Mouse (Mus musculus) layer of hippocampus, adult 9-11 months (tissue): Measurements from ENCODE around the gene Sumo1.
A peak's percentile ranks its signal among the peaks of the same experiment; 100 is the strongest.

Source experiments
- DNase-seq: peaks from one replicate; pipeline ENCODE4 v3.0.0; 2022

Gene Sumo1

DNA sequence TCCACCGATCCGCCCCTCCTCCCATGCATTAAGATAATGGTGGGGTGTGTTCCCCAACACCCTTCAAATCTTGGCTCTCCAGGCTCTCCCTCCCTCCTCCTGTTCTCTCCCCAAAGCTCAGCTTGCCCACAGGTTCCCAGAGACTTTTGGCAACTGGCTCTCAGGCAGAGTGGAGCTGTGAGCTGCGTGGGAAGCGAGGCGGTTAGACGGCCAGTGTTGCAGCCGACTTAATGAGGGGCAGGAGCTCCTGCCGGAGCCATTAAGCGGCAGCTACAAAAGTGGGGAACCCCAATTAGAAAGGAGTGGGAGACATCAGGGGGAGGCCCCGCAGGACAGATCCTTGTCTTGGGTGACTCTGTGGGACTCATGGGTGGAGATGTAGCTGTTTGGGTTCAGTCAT lies 78.3 kb downstream of the Sumo1 start:
- peak; percentile 29 for DNase-seq

DNA sequence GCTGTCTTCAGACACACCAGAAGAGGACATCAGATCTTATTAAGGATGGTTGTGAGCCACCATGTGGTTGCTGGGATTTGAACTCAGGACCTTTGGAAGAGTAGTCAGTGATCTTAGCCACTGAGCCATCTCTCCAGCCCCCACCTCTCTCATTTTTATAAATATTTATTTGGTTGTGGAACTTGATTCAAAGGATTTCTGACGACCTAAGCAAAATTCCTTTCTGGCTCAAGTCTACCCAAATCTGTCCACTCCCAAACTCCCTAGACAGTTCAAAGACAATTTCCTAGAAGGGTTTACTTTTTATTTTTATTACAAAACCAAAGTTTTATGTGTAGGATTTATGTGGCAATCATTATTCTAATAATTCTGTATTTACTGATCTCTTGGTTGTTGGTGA lies 81.4 kb downstream of the Sumo1 start:
- no peak for DNase-seq

DNA sequence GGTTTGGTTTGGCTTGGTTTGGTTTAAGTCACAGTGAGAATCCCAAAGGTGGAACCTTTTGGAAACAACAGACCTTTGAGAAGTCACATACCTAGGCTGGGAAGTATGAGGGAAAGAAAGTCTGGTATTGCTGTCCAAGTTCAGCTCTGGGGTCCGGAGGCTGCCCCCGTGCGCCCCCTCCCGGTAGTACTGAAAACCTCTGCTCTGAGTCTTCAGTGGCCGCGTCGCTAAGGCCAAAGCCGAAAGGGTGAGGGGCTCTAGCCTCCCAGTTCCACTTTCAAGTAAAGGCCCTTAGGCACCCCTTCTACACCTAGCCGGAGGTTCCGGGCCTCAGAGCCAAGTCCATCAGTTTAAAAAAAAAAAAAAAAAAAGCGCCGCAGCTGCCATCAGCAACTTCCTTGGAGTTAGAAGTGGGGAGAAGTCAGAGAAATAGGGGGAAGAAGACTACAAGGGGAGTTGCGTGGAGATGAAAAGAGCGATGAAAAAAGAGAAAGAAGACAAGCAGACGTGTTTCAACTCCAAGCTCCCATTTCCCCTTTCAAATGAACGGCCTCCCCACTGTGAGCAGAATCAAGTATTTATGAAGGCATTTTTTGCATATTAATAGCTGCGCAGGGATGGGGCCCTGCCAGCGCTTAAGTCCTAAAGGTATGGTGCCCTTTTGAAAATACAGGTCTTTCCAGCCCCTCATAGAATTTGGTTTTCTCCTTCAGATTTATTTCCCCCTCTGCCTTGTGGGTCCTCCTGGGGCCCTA lies 85.8 kb downstream of the Sumo1 start:
- peak; percentile 26 for DNase-seq

DNA sequence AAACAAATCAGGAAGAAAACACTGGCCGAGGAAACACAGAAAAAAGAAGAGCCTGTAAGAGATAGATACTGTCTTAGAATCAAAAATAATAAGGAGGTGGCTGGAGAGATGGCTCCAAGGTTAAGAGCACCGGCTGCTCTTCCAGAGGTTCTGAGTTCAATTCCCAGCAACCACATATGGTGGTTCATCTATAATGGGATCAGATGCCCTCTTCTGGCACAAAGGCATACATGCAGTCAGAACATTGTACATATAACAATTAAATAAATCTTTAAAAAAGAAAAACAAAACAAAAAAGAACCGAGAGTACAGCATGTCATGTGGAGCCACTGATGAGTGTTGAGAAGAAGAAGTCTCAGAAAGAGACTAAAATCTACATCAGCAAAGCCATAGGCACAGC lies 89.8 kb downstream of the Sumo1 start:
- no peak for DNase-seq

GRCm38 (mm10) chr1:59580131-59580751 lies 90.4 kb downstream of the Sumo1 start:
- no peak for DNase-seq

- DNase-seq = no peak
Observed at GRCm38 (mm10) chr1:59579327-59579726, 91.3 kb downstream of the Sumo1 start.

- no peak for DNase-seq
Observed at GRCm38 (mm10) chr1:59578770-59579169, 91.9 kb downstream of the Sumo1 start.

DNA sequence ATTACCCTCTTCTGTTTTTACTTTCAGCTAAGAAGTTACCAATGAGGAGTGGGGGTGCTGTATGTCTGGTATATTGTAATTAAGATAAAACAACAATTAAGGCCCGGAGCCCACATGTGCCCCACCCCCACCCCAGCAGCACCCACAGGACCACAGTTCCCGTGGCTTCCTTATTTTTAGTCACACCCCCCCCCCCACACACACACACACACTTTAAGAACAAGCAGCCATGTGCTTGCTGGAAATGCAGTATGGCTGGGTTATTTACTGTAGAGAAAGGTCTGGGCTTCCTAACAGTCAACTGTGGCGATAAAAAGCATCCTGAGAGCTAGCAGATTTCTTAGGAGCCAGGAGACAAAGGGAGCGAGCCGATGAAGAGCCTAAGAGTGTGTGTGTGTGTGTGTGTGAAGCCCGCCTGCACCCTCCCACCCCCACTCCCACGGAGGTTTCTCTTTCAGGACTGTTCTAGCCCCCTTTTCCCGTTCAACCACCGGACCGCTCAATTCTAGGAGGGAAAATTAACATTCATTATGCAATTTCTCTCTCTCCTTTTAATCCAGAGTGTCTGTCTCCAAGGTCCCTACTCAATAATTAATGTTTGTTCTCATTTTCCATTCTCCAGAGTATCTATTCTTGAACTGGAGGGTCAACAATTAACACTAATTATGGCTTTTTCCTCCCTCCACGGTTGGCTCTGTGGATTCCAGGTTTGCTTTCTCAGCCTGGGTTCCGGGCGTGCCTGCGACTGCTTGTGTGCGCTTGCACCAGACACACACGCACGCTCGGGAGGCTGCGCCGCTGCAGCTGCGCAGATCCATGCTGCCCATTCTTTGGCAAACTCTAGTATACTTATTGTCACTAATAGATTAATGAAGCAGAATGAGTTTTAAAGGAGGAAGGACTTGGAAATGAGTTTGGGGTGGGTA lies 96.1 kb downstream of the Sumo1 start:
- peak; percentile 31 for DNase-seq

DNA sequence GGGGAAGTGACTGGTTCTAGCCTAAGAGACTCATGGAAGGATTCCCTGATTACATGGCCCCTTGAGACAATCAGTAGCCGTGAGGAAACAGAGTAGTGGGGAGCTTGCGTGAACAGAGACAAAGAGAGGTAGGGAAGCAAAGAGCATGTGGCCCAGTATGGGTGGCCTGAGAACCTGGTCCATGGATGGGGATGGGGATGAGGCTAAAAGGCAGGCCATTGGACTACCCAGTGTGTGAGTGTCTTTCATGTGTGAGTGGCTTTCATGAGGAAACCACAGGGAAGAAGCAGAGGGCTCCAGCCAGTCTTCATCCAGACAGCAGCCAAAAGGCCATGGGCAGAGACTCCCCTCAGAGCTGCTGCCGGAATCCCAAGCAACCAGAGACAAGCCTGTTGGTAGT lies 96.8 kb downstream of the Sumo1 start:
- no peak for DNase-seq

GRCm38 (mm10) chr1:59571502-59571901 lies 99.1 kb downstream of the Sumo1 start:
- no peak for DNase-seq

GRCm38 (mm10) chr1:59570767-59571166 lies 99.9 kb downstream of the Sumo1 start:
- no peak for DNase-seq

DNA sequence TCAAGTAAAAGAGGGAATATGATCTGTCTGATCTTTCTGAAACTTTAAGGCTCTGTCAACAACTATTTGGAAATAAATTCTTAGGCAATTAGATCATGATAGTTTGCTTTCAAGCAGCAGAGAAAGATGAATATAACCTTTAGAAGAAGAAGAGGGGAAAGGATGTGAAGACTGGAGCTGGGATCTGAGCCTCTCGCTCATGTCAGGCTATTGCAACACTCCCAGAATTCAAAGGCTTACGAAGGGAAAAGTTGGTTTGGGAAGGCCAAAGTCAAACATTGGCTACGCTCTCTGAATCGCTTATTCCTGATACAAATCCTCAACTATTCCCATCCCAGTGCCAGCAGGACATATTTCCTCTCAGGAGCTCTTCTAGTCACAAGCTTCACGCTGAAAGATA lies 101.3 kb downstream of the Sumo1 start:
- no peak for DNase-seq

GRCm38 (mm10) chr1:59568283-59568682 lies 102.4 kb downstream of the Sumo1 start:
- no peak for DNase-seq

DNA sequence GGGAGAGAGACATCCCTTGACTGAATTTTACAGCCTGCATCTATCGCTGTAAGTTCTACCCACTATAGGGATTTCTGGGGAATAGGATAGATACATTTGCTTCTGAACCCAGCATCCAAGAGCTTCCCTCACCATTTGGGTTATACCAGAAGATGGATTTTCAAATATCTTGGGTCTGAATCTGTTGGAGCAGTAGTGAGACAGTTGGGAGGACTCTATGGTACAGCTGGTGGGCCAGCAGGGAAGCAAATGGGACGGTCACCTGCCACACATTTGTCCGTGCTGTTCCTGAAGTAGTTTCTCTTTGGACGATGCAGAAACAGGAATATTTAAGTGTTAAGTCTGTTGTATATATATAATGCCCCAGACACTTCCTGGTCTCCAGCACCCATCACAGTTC lies 103.1 kb downstream of the Sumo1 start:
- no peak for DNase-seq

- peak; percentile 57 for DNase-seq
Observed at GRCm38 (mm10) chr1:59566926-59567325, 103.7 kb downstream of the Sumo1 start.

- no peak for DNase-seq
Observed at GRCm38 (mm10) chr1:59566281-59566680, 104.4 kb downstream of the Sumo1 start.

- no peak for DNase-seq
Observed at GRCm38 (mm10) chr1:59565804-59566203, 104.8 kb downstream of the Sumo1 start.

DNA sequence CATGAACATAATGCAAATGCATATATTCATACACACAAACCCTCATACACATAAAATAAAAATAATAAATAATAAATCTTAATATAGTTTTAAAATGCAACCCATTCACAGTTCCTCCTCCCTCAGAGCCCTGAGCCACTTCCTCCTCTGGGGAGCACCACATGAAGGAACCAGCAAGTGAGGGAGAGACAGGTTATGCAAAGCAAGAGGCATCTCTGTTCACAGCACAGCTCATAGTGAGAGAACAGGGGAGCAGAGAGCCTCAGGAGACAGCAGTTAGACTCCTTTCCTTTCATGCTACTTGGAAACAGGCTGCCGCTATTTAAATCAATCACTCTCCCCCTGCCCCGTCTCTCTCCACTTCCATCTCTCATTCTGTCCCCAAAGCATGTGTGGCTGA lies 107.1 kb downstream of the Sumo1 start:
- no peak for DNase-seq

DNA sequence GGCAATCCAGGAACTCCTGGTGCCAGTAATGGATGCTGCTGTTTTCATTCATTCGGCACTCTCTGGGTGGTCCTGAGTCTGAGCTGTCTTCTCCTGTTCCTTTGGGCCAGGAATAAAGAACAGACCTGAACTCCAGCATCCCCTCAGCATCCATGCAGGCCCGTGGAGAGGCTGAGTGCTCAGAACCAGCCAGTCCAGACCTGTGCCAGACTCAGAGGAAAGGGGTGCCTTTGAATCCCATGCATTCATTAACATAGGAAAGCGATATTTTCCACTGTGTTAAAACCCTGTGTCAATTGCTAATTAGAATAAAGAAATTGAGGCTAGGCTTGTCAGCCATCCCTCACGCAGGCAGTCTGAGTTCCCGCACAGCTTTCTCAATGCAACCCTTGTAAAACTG lies 116.9 kb downstream of the Sumo1 start:
- DNase-seq = no peak

- DNase-seq = no peak
Observed at GRCm38 (mm10) chr1:59550996-59551395, 119.6 kb downstream of the Sumo1 start.

DNA sequence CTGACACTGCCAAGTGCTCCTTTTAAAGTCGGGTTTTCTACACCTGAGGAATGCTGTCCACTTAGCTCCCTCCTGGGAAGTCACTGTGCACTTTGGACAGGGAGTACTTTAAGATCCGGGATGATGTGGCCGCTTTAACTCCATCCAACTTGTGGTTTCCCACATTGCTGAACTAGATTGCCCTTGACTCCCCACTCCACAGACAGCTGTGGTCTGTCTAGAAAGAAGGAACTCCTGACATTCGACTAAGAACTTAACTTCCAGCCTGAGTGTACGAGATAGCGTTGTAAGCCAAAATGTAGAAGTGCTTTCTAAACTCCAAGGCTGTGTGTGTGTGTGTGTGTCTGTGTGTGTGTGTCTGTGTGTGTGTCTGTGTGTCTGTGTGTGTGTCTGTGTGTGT lies 120.4 kb downstream of the Sumo1 start:
- DNase-seq = no peak

GRCm38 (mm10) chr1:59549036-59549675 lies 121.5 kb downstream of the Sumo1 start:
- no peak for DNase-seq

DNA sequence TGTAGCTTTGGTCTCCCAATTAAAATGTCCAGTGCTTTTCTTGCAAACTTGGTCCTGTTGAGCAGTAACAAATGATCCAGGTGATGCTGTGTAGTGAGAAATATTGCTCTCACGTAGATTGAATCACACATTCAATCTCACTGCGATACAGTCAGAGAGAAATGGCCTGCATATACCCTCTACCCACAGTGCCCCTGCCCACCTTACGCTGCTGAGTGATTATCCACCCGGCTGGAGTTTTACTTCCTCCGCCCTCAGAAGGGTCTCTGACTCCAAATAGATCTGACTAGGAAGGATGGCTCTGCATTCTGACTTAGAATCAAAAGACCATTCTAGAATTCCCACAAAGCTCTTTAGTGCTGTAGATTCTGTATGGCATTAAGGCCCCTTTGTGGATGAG lies 122.1 kb downstream of the Sumo1 start:
- no peak for DNase-seq
